Mouse (Mus musculus): ENCODE results near the gene Olfr1359. TPM values are rescaled to one million over a fixed set of nuclear protein-coding genes. Genes with fewer than 3 reads are reported as not detected.

Gene Olfr1359
- polyA plus RNA-seq (2014; fragmentation: Nextera tagmentation; extraction: Ambion mirVana), result not detected in 2 replicates

GRCm38 (mm10) chr13:21697811-21698210 lies at the start of gene Olfr1359:
TSS of gene Olfr1359 (plus strand) at chr13:21698111.
- ATAC-seq (ENCODE audit: low FRiP score), result no peak

GRCm38 (mm10) chr13:21663286-21663685 lies 34.6 kb upstream of the Olfr1359 start, which contains the start of gene Olfr1361:
TSS of gene Olfr1361 (minus strand) at chr13:21663386.
- no peak for DNase-seq (ENCODE audit: low spot score, missing footprints)
- no peaks in the 10 kb centered on the region for H3K36me3 ChIP-seq (ENCODE audit: control insufficient read depth, insufficient read depth, low read length)
- H3K4me2 ChIP-seq, result no peak within 1 kb of the TSS
- no peak within 1 kb of the TSS for H3K9ac ChIP-seq (ENCODE audit: low read length)
- no peak for ATAC-seq (ENCODE audit: low FRiP score)
- H3K4me1 ChIP-seq (ENCODE audit: control insufficient read depth, insufficient read depth, low read length), result no peaks in the 10 kb centered on the region
- no peaks in the 10 kb centered on the region for H3K9me3 ChIP-seq (ENCODE audit: control insufficient read depth, low read length)
- WGBS, result 80% methylated on average over 2 of the region's 2 CpGs
- H3K4me3 ChIP-seq (ENCODE audit: low read depth, low read length), result no peak within 1 kb of the TSS
- no peaks in the 10 kb centered on the region for H3K27me3 ChIP-seq (ENCODE audit: control insufficient read depth, insufficient read depth, low read length)
- H3K27ac ChIP-seq (ENCODE audit: low read depth, low read length), result no peak within 1 kb of the TSS

More at GRCm38 (mm10) chr13:21697811-21698210, at the start of gene Olfr1359:
- Histone ChIP-seq H3K27me3 (ENCODE audit: control insufficient read depth, insufficient read depth, low read length) (no peaks in the 10 kb centered on the region), H3K27ac (ENCODE audit: low read depth, low read length) (no peak within 1 kb of the TSS), H3K4me3 (ENCODE audit: low read depth, low read length) (no peak within 1 kb of the TSS), H3K36me3 (ENCODE audit: control insufficient read depth, insufficient read depth, low read length) (no peaks in the 10 kb centered on the region), H3K4me2 (no peak within 1 kb of the TSS), H3K9me3 (ENCODE audit: control insufficient read depth, low read length) (no peaks in the 10 kb centered on the region), H3K4me1 (ENCODE audit: control insufficient read depth, insufficient read depth, low read length) (no peaks in the 10 kb centered on the region), H3K9ac (ENCODE audit: low read length) (no peak within 1 kb of the TSS)
- no peak for DNase-seq (ENCODE audit: low spot score, missing footprints)

GRCm38 (mm10) chr13:21677305-21677704 lies 20.6 kb upstream of the Olfr1359 start, which contains the start of gene Olfr1360:
TSS of gene Olfr1360 (minus strand) at chr13:21677405.
- no peak for DNase-seq (ENCODE audit: low spot score, missing footprints)

GRCm38 (mm10) chr13:21706669-21707068 lies 8.8 kb downstream of the Olfr1359 start:
- no peaks in the 10 kb centered on the region; the same call in 1 of the 2 replicates for H3K4me1 ChIP-seq (ENCODE audit: control insufficient read depth, insufficient read depth, low read length)
- no peak overlapping the region for H3K4me3 ChIP-seq (ENCODE audit: low read depth, low read length)
- H3K9ac ChIP-seq (ENCODE audit: low read length), result no peak overlapping the region
- no peak overlapping the region for H3K4me2 ChIP-seq
- no peak for ATAC-seq (ENCODE audit: low FRiP score)
- H3K36me3 ChIP-seq (ENCODE audit: control insufficient read depth, insufficient read depth, low read length), result no peaks in the 10 kb centered on the region
- 73% methylated on average over 4 of the region's 4 CpGs for WGBS
- DNase-seq (ENCODE audit: low spot score, missing footprints), result no peak
- H3K27me3 ChIP-seq (ENCODE audit: control insufficient read depth, insufficient read depth, low read length), result no peaks in the 10 kb centered on the region
- no peak overlapping the region for H3K27ac ChIP-seq (ENCODE audit: low read depth, low read length)
- H3K9me3 ChIP-seq (ENCODE audit: control insufficient read depth, low read length), result no peaks in the 10 kb centered on the region

More at GRCm38 (mm10) chr13:21677305-21677704, 20.6 kb upstream of the Olfr1359 start, which contains the start of gene Olfr1360:
- no peaks in the 10 kb centered on the region for H3K36me3 ChIP-seq (ENCODE audit: control insufficient read depth, insufficient read depth, low read length)
- H3K27ac ChIP-seq (ENCODE audit: low read depth, low read length), result no peak within 1 kb of the TSS
- H3K27me3 ChIP-seq (ENCODE audit: control insufficient read depth, insufficient read depth, low read length), result no peaks in the 10 kb centered on the region
- H3K4me3 ChIP-seq (ENCODE audit: low read depth, low read length), result no peak within 1 kb of the TSS
- no peaks in the 10 kb centered on the region for H3K4me1 ChIP-seq (ENCODE audit: control insufficient read depth, insufficient read depth, low read length)
- no peak within 1 kb of the TSS for H3K4me2 ChIP-seq
- WGBS, result 87% methylated on average over 2 of the region's 2 CpGs
- H3K9me3 ChIP-seq (ENCODE audit: control insufficient read depth, low read length), result no peaks in the 10 kb centered on the region
- no peak for ATAC-seq (ENCODE audit: low FRiP score)
- H3K9ac ChIP-seq (ENCODE audit: low read length), result no peak within 1 kb of the TSS

- no peaks in the 10 kb centered on the region for H3K9me3 ChIP-seq (ENCODE audit: control insufficient read depth, low read length)
- H3K4me2 ChIP-seq, result peak overlapping the region; percentile 39
- H3K9ac ChIP-seq (ENCODE audit: low read length), result peak overlapping the region; percentile 68
- DNase-seq (ENCODE audit: low spot score, missing footprints) (peak; percentile 99), ATAC-seq (ENCODE audit: low FRiP score) (peak; percentile 80)
- no peaks in the 10 kb centered on the region for H3K36me3 ChIP-seq (ENCODE audit: control insufficient read depth, insufficient read depth, low read length)
- under 1% methylated on average over 32 of the region's 32 CpGs for WGBS
- no peaks in the 10 kb centered on the region for H3K27me3 ChIP-seq (ENCODE audit: control insufficient read depth, insufficient read depth, low read length)
- peaks cover 4% of the 10 kb centered on the region for H3K4me1 ChIP-seq (ENCODE audit: control insufficient read depth, insufficient read depth, low read length)
- H3K27ac ChIP-seq (ENCODE audit: low read depth, low read length), result peak overlapping the region; percentile 36; the same call in 1 of the 2 replicates
- peak overlapping the region; percentile 61 for H3K4me3 ChIP-seq (ENCODE audit: low read depth, low read length)
Observed at GRCm38 (mm10) chr13:21710031-21710711, 12.3 kb downstream of the Olfr1359 start.

- 2% methylated on average over 22 of the region's 22 CpGs for WGBS
- Histone ChIP-seq H3K27ac (ENCODE audit: low read depth, low read length) (no peak overlapping the region), H3K9ac (ENCODE audit: low read length) (peak overlapping the region; percentile 57)
Observed at GRCm38 (mm10) chr13:21710821-21711525, 13.1 kb downstream of the Olfr1359 start.

GRCm38 (mm10) chr13:21711698-21712097 lies 13.8 kb downstream of the Olfr1359 start:
- no peaks in the 10 kb centered on the region for H3K9me3 ChIP-seq (ENCODE audit: control insufficient read depth, low read length)
- H3K36me3 ChIP-seq (ENCODE audit: control insufficient read depth, insufficient read depth, low read length), result no peaks in the 10 kb centered on the region
- H3K27ac ChIP-seq (ENCODE audit: low read depth, low read length), result no peak overlapping the region
- H3K9ac ChIP-seq (ENCODE audit: low read length), result no peak overlapping the region
- 28% methylated on average over 4 of the region's 4 CpGs for WGBS
- peaks cover 8% of the 10 kb centered on the region for H3K4me1 ChIP-seq (ENCODE audit: control insufficient read depth, insufficient read depth, low read length)
- DNase-seq (ENCODE audit: low spot score, missing footprints) (no peak), ATAC-seq (ENCODE audit: low FRiP score) (no peak)
- H3K4me3 ChIP-seq (ENCODE audit: low read depth, low read length), result peak overlapping the region; percentile 43
- H3K4me2 ChIP-seq, result peak overlapping the region; percentile 61
- no peaks in the 10 kb centered on the region for H3K27me3 ChIP-seq (ENCODE audit: control insufficient read depth, insufficient read depth, low read length)

More at GRCm38 (mm10) chr13:21710821-21711525, 13.1 kb downstream of the Olfr1359 start:
- no peaks in the 10 kb centered on the region for H3K27me3 ChIP-seq (ENCODE audit: control insufficient read depth, insufficient read depth, low read length)
- peak overlapping the region; percentile 61 for H3K4me2 ChIP-seq
- peak; percentile 99 for DNase-seq (ENCODE audit: low spot score, missing footprints)
- no peaks in the 10 kb centered on the region for H3K9me3 ChIP-seq (ENCODE audit: control insufficient read depth, low read length)
- H3K4me3 ChIP-seq (ENCODE audit: low read depth, low read length), result peak overlapping the region; percentile 43
- H3K36me3 ChIP-seq (ENCODE audit: control insufficient read depth, insufficient read depth, low read length), result no peaks in the 10 kb centered on the region
- peak; percentile 82 for ATAC-seq (ENCODE audit: low FRiP score)
- peaks cover 8% of the 10 kb centered on the region for H3K4me1 ChIP-seq (ENCODE audit: control insufficient read depth, insufficient read depth, low read length)

- ATAC-seq (ENCODE audit: low FRiP score), result no peak
- 2% methylated on average over 7 of the region's 7 CpGs for WGBS
- H3K9me3 ChIP-seq (ENCODE audit: control insufficient read depth, low read length), result no peaks in the 10 kb centered on the region
Observed at GRCm38 (mm10) chr13:21714725-21715124, 16.8 kb downstream of the Olfr1359 start.

More at GRCm38 (mm10) chr13:21714725-21715124, 16.8 kb downstream of the Olfr1359 start:
- DNase-seq (ENCODE audit: low spot score, missing footprints), result peak; percentile 95
- Histone ChIP-seq H3K36me3 (ENCODE audit: control insufficient read depth, insufficient read depth, low read length) (no peaks in the 10 kb centered on the region), H3K4me3 (ENCODE audit: low read depth, low read length) (peak overlapping the region; percentile 44), H3K4me2 (peak overlapping the region; percentile 80), H3K4me1 (ENCODE audit: control insufficient read depth, insufficient read depth, low read length) (peaks cover 16% of the 10 kb centered on the region), H3K27me3 (ENCODE audit: control insufficient read depth, insufficient read depth, low read length) (no peaks in the 10 kb centered on the region), H3K9ac (ENCODE audit: low read length) (peak overlapping the region; percentile 75), H3K27ac (ENCODE audit: low read depth, low read length) (peak overlapping the region; percentile 92)

All from midbrain, embryonic 11.5 days (tissue).